Mouse (Mus musculus): ENCODE measurements around the gene Chkb. TPM values are rescaled to one million over a fixed set of nuclear protein-coding genes. Genes with fewer than 3 reads are reported as not detected.
A peak's percentile ranks its signal among the peaks of the same experiment; 100 is the strongest.

Gene Chkb
- polyA plus RNA-seq, 1 experiment from 2014 or later, result 59.3 TPM

DNA sequence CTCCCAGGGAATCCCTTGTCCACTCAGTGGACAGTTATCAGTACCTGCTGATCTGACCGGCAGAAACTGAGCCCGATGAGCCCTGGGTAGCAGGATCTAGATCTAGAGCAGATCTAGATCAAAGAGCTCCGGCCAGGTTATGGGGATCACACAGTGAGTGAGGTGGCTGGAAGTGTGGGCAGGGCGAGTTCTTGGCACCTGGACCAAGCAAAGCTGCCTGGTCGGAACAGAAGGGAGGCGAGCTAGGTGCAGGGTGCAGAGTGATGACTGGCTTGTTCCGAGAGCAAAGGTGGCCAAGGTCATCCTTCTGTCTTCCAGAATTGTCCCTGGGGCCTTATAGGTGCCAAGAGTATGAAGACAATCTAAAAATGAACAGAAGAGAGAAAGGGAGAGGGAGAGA is 30.1 kb upstream of the Chkb start:
- no peaks in the 10 kb centered on the region for H3K9me3 ChIP-seq (replicated peaks; ENCODE audit: control insufficient read depth, low read length)
- H3K36me3 ChIP-seq (ENCODE audit: control insufficient read depth, insufficient read depth, low read length), result peaks cover 62% of the 10 kb centered on the region
- H3K4me1 ChIP-seq (ENCODE audit: control insufficient read depth, insufficient read depth, low read length), result peaks cover 9% of the 10 kb centered on the region
- no peak overlapping the region for H3K9ac ChIP-seq (ENCODE audit: low read length)
- WGBS, result 93% methylated on average over 7 of the region's 7 CpGs
- DNase-seq (ENCODE audit: low spot score), result no peak
- no peaks in the 10 kb centered on the region for H3K27me3 ChIP-seq (replicated peaks; ENCODE audit: control insufficient read depth, insufficient read depth, low read length)
- ATAC-seq, result no peak
- no peak overlapping the region for H3K27ac ChIP-seq (ENCODE audit: low read depth, low read length)
- no peak overlapping the region for H3K4me2 ChIP-seq (ENCODE audit: low read length)
- H3K4me3 ChIP-seq (ENCODE audit: low read depth, low read length), result no peak overlapping the region

DNA sequence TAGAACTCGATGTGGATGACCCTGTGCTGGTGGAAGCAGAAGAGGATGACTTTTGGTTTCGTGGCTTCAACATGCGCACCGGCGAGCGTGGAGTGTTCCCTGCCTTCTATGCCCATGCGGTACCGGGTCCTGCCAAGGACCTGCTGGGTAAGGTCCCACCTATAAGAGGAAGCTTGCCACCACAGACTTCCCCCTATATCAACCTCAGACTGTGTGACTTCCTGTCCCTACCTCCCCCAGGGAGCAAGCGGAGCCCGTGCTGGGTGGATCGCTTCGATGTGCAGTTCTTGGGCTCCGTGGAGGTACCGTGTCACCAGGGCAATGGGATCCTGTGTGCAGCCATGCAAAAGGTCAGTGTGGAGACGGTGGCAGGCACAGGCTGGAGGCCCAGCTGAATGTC is 29.2 kb upstream of the Chkb start:
- H3K4me1 ChIP-seq (ENCODE audit: control insufficient read depth, insufficient read depth, low read length), result peaks cover 10% of the 10 kb centered on the region
- H3K9me3 ChIP-seq (replicated peaks; ENCODE audit: control insufficient read depth, low read length), result no peaks in the 10 kb centered on the region
- no peak overlapping the region for H3K4me2 ChIP-seq (ENCODE audit: low read length)
- H3K4me3 ChIP-seq (ENCODE audit: low read depth, low read length), result no peak overlapping the region
- H3K9ac ChIP-seq (ENCODE audit: low read length), result no peak overlapping the region
- WGBS, result 97% methylated on average over 15 of the region's 15 CpGs
- H3K27me3 ChIP-seq (replicated peaks; ENCODE audit: control insufficient read depth, insufficient read depth, low read length), result no peaks in the 10 kb centered on the region
- no peak for DNase-seq (ENCODE audit: low spot score)
- peaks cover 62% of the 10 kb centered on the region for H3K36me3 ChIP-seq (ENCODE audit: control insufficient read depth, insufficient read depth, low read length)
- ATAC-seq, result no peak
- no peak overlapping the region for H3K27ac ChIP-seq (ENCODE audit: low read depth, low read length)

DNA sequence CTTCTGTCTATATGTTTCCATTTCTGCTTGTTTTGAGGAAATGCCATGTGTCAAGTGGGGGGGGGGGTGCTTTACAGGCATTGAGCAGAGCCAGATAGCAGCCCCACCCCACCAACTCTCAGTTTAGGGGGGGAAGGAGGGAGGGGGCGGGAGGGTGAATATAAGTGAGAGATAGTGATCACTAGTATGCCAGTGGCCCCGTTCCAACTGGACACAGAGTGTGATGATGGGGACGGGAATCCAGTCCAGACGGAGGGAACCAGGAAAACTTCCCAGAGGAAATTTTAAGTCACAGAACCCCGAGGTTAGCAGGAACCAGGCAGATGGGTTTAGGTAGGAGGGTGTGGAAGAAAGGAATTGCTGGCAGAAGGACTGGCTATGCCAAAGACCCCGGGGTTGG is 25.9 kb upstream of the Chkb start:
- DNase-seq (ENCODE audit: low spot score) (no peak), ATAC-seq (no peak)
- peaks cover 43% of the 10 kb centered on the region for H3K36me3 ChIP-seq (ENCODE audit: control insufficient read depth, insufficient read depth, low read length)
- no peaks in the 10 kb centered on the region for H3K9me3 ChIP-seq (replicated peaks; ENCODE audit: control insufficient read depth, low read length)
- H3K9ac ChIP-seq (ENCODE audit: low read length), result peak overlapping the region; percentile 86; the same call in 1 of the 2 replicates
- peaks cover 18% of the 10 kb centered on the region for H3K4me1 ChIP-seq (ENCODE audit: control insufficient read depth, insufficient read depth, low read length)
- H3K27me3 ChIP-seq (replicated peaks; ENCODE audit: control insufficient read depth, insufficient read depth, low read length), result no peaks in the 10 kb centered on the region
- H3K27ac ChIP-seq (ENCODE audit: low read depth, low read length), result no peak overlapping the region
- peak overlapping the region; percentile 76 for H3K4me3 ChIP-seq (ENCODE audit: low read depth, low read length)
- 87% methylated on average over 6 of the region's 6 CpGs for WGBS
- peak overlapping the region; percentile 76 for H3K4me2 ChIP-seq (ENCODE audit: low read length)

DNA sequence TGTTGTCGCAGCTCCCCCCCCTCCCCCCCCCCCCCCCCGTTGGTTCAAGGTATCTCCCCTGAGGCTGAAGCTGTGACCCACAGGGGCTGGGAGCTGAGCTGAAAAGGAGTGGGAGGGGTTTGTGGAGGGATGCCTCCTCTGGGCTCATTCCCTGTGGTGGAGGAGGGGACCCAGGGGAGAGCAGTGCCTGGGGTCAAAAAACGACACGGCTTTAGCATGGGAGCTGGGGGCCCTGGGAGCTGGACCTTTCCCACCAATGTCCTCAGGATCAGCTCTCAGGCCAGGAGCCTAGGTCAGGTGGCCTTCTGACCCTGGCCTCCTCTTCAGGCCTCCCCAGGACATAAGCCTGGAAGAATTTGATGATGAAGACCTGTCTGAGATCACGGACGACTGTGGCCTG is 25.1 kb upstream of the Chkb start:
- Histone ChIP-seq H3K4me3 (ENCODE audit: low read depth, low read length) (peak overlapping the region; percentile 76), H3K9me3 (replicated peaks; ENCODE audit: control insufficient read depth, low read length) (no peaks in the 10 kb centered on the region), H3K9ac (ENCODE audit: low read length) (peak overlapping the region; percentile 86), H3K27me3 (replicated peaks; ENCODE audit: control insufficient read depth, insufficient read depth, low read length) (no peaks in the 10 kb centered on the region), H3K4me2 (ENCODE audit: low read length) (peak overlapping the region; percentile 76), H3K36me3 (ENCODE audit: control insufficient read depth, insufficient read depth, low read length) (peaks cover 36% of the 10 kb centered on the region), H3K27ac (ENCODE audit: low read depth, low read length) (no peak overlapping the region; the same call in 1 of the 2 replicates), H3K4me1 (ENCODE audit: control insufficient read depth, insufficient read depth, low read length) (peaks cover 18% of the 10 kb centered on the region)
- 12% methylated on average over 6 of the region's 6 CpGs for WGBS
- DNase-seq (ENCODE audit: low spot score) (no peak), ATAC-seq (peak; percentile 33; the same call in 1 of the 2 replicates)

DNA sequence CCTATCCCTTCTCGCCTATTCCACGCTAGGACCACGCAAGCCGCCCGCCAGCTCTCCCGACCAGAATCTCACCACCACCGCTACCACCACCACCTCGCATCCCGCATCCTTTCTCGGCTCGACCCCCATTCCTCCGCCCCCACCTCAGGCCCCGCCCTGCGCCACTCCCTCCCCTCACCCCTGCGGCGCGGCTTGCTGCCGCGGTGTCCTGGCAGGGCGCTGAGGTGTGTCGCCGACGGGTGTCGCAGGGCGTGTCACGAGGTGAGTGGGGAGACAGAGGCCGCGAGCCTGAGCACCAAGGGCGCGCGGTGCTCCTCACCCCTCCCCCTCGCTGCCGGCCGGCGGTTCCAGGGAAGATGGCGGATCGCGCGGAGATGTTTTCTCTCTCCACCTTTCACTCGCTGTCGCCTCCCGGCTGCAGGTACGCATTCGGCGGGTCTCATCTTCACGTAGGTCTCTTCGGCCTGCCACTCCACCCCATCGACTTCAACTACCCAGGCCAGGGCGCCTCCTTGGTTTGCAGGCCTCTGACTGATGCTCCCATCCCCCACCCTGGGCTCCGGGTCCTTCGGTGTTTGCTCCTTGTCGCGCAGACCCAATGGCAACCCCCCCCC is 24.3 kb upstream of the Chkb start, which contains the start of gene Mapk8ip2:
Gene Mapk8ip2 (plus strand): TSS at position 49 of the 614 bp plus-strand sequence.
- 0% methylated on average over 50 of the region's 53 CpGs for WGBS
- DNase-seq (ENCODE audit: low spot score), result peak; percentile 68
- peak; percentile 83 for ATAC-seq

DNA sequence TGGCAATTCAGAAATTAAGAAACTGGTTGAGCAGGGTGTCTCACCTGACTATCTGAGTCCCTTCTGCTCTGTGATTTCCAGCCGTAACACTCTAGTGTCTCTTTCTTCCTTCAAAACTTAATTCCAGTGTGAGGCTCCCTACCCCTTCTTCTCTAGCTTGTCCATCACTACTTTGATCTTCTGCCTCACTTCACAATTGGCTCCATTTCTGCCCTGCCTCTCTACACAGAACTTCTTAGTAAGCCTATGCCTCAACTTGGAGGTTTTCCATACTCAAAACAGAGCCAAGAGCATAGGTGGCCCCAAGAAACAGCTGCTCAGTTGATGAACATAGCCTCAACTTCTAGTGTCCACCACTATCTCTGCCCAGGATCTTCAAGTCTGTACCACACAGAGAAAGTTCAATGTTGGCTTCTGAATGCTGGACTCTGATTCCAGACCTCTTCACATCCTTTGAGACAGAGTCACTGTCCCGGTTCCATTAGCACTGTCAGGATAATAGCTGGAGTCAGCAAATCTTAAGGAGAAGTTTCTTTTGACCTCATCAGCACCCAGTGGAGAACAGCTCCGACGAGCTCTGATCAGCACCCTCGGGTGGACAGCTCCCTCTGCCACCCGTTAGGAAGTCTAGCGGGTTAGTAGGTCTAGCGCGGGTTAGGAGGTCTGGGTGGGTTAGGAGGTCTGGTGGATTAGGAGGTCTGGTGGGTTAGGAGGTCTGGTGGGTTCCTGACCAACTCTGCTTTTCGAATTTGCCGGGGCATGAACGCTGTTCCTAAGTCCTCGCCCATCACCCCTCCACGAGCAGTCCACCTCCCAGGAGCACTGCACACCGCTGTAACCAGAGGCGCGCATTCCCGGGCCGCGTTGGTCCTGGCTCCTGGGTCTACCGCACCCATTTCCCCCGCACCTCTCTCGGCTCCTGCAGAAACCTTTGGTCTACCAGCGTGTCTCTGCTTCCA is 23.5 kb upstream of the Chkb start:
- Histone ChIP-seq H3K4me1 (ENCODE audit: control insufficient read depth, insufficient read depth, low read length) (peaks cover 18% of the 10 kb centered on the region), H3K27ac (ENCODE audit: low read depth, low read length) (peak overlapping the region; percentile 63; the same call in 1 of the 2 replicates), H3K9ac (ENCODE audit: low read length) (peak overlapping the region; percentile 86), H3K4me3 (ENCODE audit: low read depth, low read length) (peak overlapping the region; percentile 76), H3K4me2 (ENCODE audit: low read length) (peak overlapping the region; percentile 76), H3K9me3 (replicated peaks; ENCODE audit: control insufficient read depth, low read length) (no peaks in the 10 kb centered on the region), H3K36me3 (ENCODE audit: control insufficient read depth, insufficient read depth, low read length) (peaks cover 20% of the 10 kb centered on the region), H3K27me3 (replicated peaks; ENCODE audit: control insufficient read depth, insufficient read depth, low read length) (no peaks in the 10 kb centered on the region)
- ATAC-seq (peak; percentile 70), DNase-seq (ENCODE audit: low spot score) (peak; percentile 48)
- WGBS, result 4% methylated on average over 24 of the region's 24 CpGs

More for the DNA sequence above, 24.3 kb upstream of the Chkb start, which contains the start of gene Mapk8ip2:
- Histone ChIP-seq H3K27ac (ENCODE audit: low read depth, low read length) (peak within 1 kb of the TSS; percentile 63; the same call in 1 of the 2 replicates), H3K4me3 (ENCODE audit: low read depth, low read length) (peak within 1 kb of the TSS; percentile 76), H3K27me3 (replicated peaks; ENCODE audit: control insufficient read depth, insufficient read depth, low read length) (no peaks in the 10 kb centered on the region), H3K36me3 (ENCODE audit: control insufficient read depth, insufficient read depth, low read length) (peaks cover 28% of the 10 kb centered on the region), H3K9me3 (replicated peaks; ENCODE audit: control insufficient read depth, low read length) (no peaks in the 10 kb centered on the region), H3K9ac (ENCODE audit: low read length) (peak within 1 kb of the TSS; percentile 86), H3K4me1 (ENCODE audit: control insufficient read depth, insufficient read depth, low read length) (peaks cover 18% of the 10 kb centered on the region), H3K4me2 (ENCODE audit: low read length) (peak within 1 kb of the TSS; percentile 76)

DNA sequence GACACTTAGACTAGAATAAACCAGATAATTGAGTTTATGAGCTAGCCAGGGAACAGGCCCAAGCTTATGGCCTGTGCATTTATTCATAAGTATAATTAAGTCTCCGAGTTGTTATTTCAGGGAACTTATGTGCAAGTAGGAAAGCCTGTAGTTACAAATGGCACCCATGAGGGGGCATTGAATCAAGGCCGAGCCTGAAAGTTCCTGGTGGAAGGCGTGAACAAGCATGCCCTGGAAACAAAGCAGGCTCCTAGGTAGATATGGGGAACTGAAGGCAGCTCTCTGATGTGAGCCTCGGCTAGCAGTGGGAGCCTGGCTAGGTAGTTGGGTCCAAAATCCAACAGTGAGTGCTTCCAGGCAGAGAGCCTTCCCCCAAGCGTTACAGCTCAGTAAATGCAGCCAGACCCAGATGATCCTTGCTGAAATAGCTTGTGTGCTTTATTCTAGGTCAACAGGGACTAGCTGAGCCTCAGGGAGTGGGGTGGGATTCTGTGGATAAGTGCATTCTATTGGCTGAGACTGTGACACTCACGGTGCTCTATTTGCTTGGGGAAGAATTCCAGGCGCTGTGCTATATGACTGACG is 12.9 kb upstream of the Chkb start:
- WGBS, result 40% methylated on average over 8 of the region's 8 CpGs
- ATAC-seq (no peak), DNase-seq (ENCODE audit: low spot score) (peak; percentile 59)
- Histone ChIP-seq H3K27me3 (replicated peaks; ENCODE audit: control insufficient read depth, insufficient read depth, low read length) (no peaks in the 10 kb centered on the region), H3K36me3 (ENCODE audit: control insufficient read depth, insufficient read depth, low read length) (no peaks in the 10 kb centered on the region), H3K4me3 (ENCODE audit: low read depth, low read length) (no peak overlapping the region), H3K4me1 (ENCODE audit: control insufficient read depth, insufficient read depth, low read length) (no peaks in the 10 kb centered on the region), H3K9ac (ENCODE audit: low read length) (no peak overlapping the region), H3K4me2 (ENCODE audit: low read length) (no peak overlapping the region), H3K27ac (ENCODE audit: low read depth, low read length) (no peak overlapping the region), H3K9me3 (replicated peaks; ENCODE audit: control insufficient read depth, low read length) (no peaks in the 10 kb centered on the region)

DNA sequence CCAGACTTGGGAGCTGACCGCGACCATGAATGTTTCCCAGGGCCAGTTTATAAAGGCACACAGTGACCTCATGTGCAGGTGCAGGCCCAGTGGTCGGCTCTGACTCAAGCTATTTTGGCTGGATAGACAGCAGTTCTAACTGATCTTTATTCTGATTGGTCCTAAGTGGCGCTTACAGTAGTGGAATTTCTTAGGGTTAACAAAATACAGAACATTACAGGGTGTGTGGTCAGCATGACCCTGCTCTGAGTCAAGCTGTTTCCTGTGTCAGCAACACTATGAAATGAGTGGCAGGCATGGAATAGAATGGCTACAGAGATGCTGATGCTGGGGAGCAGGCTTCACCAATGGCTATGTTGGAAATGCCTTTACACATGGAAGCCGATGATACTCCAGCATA is 6.2 kb upstream of the Chkb start:
- 85% methylated on average over 5 of the region's 5 CpGs for WGBS
- H3K27me3 ChIP-seq (replicated peaks; ENCODE audit: control insufficient read depth, insufficient read depth, low read length), result no peaks in the 10 kb centered on the region
- no peak for ATAC-seq
- no peak overlapping the region for H3K4me2 ChIP-seq (ENCODE audit: low read length)
- H3K9me3 ChIP-seq (replicated peaks; ENCODE audit: control insufficient read depth, low read length), result no peaks in the 10 kb centered on the region
- DNase-seq (ENCODE audit: low spot score), result no peak
- no peak overlapping the region for H3K4me3 ChIP-seq (ENCODE audit: low read depth, low read length)
- no peaks in the 10 kb centered on the region for H3K4me1 ChIP-seq (ENCODE audit: control insufficient read depth, insufficient read depth, low read length)
- no peak overlapping the region for H3K9ac ChIP-seq (ENCODE audit: low read length)
- no peak overlapping the region for H3K27ac ChIP-seq (ENCODE audit: low read depth, low read length)
- H3K36me3 ChIP-seq (ENCODE audit: control insufficient read depth, insufficient read depth, low read length), result no peaks in the 10 kb centered on the region

Measured in forebrain, embryonic 14.5 days (tissue).